Mouse (Mus musculus) kidney, adult 9 months (tissue): ENCODE results near the gene Nfat5.

Experiments
- DNase-seq: peaks from one replicate; pipeline ENCODE4 v3.0.0; 2022

Nfat5 gene

GRCm38 (mm10) chr8:107403038-107403781, 109.9 kb downstream of the Nfat5 start, which contains the start of gene Nqo1:
Gene Nqo1 (minus strand): TSS chr8:107403206.
- peak; percentile 89 for DNase-seq

DNA sequence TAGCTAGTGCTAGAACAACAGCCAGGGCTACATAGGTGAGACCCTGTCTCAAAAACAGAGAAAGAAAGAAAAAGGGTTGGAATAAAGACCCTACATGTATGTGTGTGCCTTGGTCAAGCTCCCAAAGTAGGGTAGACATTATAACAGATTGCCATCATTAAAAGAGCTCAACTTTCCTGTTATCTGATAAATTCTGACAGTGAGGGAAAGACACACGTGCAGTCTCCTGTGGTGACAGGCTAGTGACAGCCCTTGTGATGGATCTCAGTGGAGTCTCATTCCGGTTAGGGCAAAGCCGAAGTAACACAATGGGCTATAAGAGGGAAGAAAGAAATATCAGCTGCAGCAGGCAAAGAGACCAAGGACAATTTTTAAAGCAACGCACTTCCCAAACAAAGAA, 110.8 kb downstream of the Nfat5 start:
- no peak for DNase-seq

GRCm38 (mm10) chr8:107405935-107406334, 112.7 kb downstream of the Nfat5 start:
- no peak for DNase-seq

DNA sequence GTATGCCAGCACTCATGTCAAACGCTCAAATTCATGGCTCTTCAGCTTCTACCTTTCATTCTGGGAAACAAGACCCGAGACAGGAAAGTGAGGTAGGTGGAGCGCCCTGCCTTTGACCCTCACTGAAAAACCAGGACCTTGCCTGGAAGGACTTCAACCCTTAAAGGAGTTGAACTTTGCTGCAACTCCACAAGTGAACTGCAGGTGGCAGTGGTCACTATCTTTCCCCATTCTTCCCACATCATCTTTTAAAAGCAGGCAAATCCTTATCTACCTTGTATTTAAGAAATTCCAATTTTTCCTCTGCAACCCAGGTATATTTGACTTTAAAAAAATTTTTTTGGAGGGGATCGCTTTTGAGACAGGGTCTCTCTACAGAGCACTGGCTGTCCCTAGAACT, 118.1 kb downstream of the Nfat5 start:
- peak; percentile 61 for DNase-seq

DNA sequence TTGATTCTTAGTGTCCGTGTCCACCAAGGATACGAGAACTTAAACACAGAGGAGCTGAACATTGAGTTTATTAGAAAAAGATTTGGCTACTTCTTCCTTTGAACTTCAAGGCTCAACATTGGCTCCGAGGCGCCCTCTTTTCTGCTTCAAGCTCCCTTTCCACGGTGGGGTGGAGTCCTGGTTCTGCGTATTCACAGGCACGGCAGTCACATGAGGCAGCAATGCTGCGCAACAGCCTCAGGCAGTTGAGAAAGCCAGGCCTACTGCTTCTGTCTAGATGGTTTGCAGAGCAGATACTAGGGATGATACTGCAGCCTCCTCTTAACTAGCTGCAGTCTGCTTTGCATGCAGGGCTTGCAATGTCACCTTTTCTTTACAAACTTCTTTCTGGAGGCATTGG, 119.3 kb downstream of the Nfat5 start:
- no peak for DNase-seq

GRCm38 (mm10) chr8:107413881-107414280, 120.6 kb downstream of the Nfat5 start:
- no peak for DNase-seq

DNA sequence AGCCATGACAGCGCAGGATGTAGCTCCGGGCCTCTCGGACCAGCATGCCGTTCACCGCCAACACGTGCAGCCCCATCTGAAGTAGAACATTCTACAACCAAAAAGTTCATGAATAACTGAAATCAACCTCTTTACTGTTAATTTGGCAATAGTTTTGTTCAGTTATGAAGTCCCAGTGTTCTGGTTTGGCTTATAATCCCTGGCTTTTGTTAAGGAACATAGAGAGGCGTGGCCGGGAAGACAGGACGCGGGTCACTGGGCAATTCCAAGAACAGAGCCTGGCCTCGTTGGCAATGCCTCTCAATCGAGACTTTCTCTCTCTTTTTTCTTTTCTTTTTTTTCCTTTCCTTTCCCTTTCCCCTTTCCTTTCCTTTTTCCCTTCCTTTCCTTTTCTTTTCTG, 123.7 kb downstream of the Nfat5 start:
- peak; percentile 66 for DNase-seq

DNA sequence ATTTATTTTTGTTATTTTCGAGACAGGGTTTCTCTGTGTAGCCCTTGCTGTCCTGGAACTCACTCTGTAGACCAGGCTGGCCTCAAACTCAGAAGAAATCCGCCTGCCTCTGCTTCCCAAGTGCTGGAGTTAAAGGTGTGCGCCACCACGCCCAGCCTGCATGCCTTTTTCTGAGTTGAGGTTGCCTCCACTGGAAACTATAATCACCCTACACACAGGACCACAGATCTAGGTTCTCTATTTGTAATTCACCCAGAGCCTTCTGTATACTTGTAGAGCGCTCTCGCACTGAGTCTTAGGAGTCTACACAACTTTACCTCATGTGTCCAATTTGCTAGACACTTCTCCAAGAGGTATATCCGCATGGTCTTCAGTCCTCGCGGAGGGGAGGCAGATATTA, 130.9 kb downstream of the Nfat5 start:
- no peak for DNase-seq

DNA sequence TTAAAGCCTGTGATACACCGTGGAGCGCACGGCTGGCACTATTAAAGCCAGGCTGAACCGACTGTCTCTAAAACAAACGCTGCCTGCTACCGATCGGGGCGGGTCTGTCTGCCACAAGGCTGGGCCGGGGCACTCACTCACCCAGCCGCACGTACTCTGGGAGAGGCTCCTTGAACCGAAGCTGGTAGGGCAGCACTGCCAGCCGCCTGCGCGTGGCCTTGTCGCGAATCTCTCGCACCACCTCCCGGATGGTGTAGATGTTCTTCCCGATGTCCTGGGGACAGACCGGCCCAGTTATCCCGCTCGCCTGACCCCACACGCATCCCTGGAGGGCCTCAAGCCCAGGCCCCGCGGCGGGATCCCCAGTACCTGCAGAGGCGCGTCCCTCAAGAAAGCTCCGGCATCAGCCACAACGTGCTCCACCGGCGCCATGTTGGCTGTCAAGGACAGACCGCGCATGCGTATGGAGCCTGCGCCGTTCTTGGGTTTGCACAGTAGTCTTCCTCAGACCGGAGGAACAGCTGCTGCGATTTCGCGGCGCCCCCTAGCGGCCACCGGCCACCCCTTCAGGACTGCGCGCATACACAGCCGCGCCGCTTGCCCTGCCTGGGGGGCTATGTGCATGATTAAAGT, 131.4 kb downstream of the Nfat5 start, which contains the start of gene Nob1:
Gene Nob1 (minus strand): TSS at position 455 of the 633 bp plus-strand sequence.
- peak; percentile 98 for DNase-seq

DNA sequence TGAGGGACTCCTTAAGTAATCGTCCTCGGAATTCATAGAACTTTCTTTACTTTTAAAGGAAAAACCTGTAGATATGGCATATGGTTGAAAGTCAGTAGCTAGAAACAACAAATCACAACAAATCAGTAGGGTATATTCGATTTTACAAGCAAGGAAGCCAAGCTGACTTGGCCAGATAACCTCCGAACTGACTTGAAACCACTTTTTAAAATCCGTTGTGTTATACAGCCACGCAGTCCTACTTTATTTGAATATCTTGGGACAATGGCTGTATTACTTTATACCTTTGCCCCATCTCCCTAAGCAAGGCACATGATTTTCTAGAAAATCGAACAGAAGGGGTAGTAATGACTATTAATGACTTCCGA, 131.9 kb downstream of the Nfat5 start:
- no peak for DNase-seq
